ENCODE assay signal across 17 mouse cellular contexts in genomic region chr11:96431871-96432270, GRCm38 (mm10).
"Had no signal": no experiment of that assay in that cellular context is flagged by ENCODE, and none has a peak within 500 bp of the region (broad histone marks: within the 10 kb centered on the region; RNA-seq: fewer than 3 reads in every experiment).

No protein-coding gene starts in this region.

- H3K4me1 ChIP-seq: liver, embryonic 15.5 days; megakaryocyte, embryonic 14.5 days; midbrain, embryonic 12.5 days had no signal

- H3K9ac ChIP-seq: kidney, embryonic 15.5 days; limb, embryonic 12.5 days; liver, embryonic 15.5 days; midbrain, embryonic 12.5 days; stomach, embryonic 15.5 days had no signal

- ATAC-seq: intestine, embryonic 16.5 days; midbrain, embryonic 16.5 days had no signal

- H3K27me3 ChIP-seq: kidney, embryonic 15.5 days had no signal

- H3K4me3 ChIP-seq: kidney, embryonic 15.5 days; left cerebral cortex, adult 2 months; limb, embryonic 12.5 days; liver, embryonic 15.5 days; megakaryocyte, embryonic 14.5 days; midbrain, embryonic 12.5 days; stomach, embryonic 15.5 days had no signal

- H3K27ac ChIP-seq: kidney, embryonic 15.5 days; left cerebral cortex, adult 2 months; limb, embryonic 12.5 days; liver, embryonic 15.5 days; midbrain, embryonic 12.5 days; stomach, embryonic 15.5 days had no signal

- H3K4me2 ChIP-seq: kidney, embryonic 15.5 days; limb, embryonic 12.5 days; liver, embryonic 11.5 days; liver, embryonic 15.5 days; midbrain, embryonic 12.5 days; stomach, embryonic 15.5 days had no signal

- H3K36me3 ChIP-seq: kidney, embryonic 15.5 days; limb, embryonic 12.5 days; liver, embryonic 15.5 days; midbrain, embryonic 12.5 days; stomach, embryonic 15.5 days had no signal

- DNase-seq: kidney, adult 2 months; lung, adult 2 months; lung, postnatal 10 days; lung, postnatal 4 days; right cerebral cortex, postnatal 4 days; thymus, adult 2 months; thymus, postnatal 25 days had no signal

- H3K9me3 ChIP-seq: kidney, embryonic 15.5 days; limb, embryonic 12.5 days; liver, embryonic 15.5 days; megakaryocyte, embryonic 14.5 days; midbrain, embryonic 12.5 days; stomach, embryonic 15.5 days had no signal
